Mouse (Mus musculus) thymus, adult 18-20 months (tissue): Measurements from ENCODE around the gene Igfbp2.

Experiments
- DNase-seq, 2 experiments: peaks; one replicate each; pipeline ENCODE4 v3.0.0; 2022; ENCODE audit warnings: mixed read lengths in 2 of 2

Gene Igfbp2

DNA sequence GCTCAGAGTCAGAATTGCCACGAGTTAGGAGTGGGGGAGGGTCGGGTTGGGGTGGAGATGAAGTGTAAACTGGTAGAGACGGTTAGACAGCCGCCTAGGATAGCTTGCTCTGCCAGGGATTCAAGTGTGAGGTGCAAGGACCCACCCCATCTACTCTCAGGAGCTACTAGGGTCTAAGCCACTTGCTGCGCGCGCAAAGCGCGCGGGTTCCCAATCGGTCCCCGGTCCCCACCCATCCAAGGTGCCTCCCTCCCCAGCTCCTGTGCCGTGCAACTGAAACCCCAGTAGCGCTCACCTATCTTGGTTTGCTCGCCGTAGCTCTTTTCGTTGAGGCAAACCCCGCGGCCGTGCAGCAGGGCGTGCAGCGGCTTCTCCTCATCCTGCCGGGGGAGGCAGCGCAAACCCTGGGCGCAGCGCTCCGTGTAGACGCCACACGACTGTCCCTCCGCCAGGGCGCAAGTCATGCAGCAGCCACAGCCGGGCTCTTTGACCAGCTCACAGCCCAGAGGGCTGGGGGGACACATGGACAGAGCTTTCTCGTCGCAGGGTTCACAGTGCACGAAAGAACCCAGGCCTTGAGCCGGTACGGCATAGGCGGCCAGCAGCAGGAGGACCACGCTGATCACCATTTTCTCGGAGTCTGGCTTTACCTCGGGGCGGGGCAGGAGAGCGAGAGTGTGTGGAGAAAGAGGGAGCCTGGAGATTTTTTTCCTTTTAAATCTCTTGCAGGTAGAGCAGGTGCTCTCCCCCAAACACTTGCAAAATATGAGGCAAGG, 49.4 kb downstream of the Igfbp2 start:
- DNase-seq, result no peak

DNA sequence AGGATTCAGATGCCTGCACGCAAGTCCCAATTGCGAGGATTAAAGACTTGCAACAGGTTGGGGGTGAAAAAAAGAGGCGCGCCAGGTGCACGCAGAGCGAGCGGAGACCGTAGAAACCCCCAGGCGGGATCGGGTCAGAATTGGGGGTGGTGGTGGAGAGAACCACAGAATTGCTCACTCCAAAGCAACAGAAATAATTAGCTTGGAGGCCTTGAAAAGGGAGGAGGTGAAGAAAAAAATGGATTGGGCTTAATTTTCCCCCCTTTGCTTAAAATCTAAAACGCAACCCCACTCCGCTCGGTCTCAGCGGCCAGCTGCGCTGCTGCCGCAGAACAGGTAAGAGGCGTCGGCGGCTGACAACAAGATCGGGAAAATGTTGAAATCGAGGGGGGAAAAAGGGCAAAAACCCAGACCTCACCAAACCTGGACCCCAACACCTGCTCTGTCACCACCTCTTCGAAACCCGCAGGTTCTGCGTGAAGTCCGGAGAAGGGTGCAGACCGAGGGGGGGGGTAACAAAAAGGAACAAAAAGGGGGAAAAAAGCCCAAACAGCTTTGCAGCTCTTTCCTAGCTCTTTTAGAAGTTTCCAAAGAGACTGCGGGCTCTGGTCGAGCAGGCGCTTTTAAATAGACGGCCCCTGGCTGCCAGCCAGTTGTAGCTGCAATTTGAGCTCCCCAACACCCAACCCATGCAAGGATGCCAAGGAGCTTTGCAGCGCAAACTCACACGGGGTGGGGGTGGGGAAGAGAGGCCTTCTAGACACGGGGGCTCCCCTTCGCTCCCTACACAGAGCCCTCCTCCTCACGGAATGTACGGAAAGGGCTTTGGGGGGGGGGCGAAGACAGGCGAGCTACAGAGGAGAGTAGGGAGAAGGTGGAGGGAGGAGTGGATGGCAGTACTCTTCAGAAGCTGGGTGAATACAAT, 50.2 kb downstream of the Igfbp2 start, which contains the start of gene Igfbp5:
Igfbp5 (minus strand) TSS at position 598 of the 925 bp plus-strand sequence.
- no peak for DNase-seq

DNA sequence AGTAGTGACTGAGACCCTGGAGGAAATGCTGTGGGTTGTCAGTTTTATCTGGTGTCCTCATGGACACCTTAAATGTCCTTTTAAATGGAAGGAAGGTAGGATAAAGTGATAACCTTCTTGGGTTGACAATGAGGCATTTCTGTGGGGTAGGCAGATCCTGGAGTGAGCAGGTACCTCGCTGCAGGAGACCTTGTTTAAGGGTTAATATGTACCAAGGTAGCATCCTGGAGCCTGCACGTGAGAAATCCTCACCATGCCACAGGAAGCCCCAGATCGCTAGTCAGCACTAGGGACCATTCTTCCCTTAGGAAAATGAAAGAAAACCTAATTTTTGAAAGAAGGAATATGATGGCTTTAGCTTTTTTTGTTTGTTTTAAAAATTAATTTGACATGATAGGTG, 51.4 kb downstream of the Igfbp2 start:
- DNase-seq, result no peak

DNA sequence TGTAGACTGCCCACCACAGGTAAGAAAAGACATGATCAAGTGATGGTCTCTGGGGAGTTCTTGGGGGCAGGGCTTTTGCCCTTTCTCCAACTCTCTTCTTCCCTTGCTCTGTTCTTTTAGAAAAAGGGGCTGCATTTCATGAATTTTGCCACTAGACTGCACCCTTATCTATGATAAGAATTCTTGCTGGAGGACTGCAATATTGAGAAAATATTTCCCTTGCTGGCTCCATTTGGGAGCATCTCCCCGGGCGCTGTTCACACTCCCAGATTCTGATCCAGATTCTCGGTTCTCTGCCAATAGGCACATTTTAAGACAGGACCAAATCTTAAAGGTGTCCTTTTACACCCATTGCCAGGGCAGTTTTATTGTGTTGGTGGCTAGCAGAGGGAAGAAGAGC, 51.8 kb downstream of the Igfbp2 start:
- DNase-seq, result no peak

DNA sequence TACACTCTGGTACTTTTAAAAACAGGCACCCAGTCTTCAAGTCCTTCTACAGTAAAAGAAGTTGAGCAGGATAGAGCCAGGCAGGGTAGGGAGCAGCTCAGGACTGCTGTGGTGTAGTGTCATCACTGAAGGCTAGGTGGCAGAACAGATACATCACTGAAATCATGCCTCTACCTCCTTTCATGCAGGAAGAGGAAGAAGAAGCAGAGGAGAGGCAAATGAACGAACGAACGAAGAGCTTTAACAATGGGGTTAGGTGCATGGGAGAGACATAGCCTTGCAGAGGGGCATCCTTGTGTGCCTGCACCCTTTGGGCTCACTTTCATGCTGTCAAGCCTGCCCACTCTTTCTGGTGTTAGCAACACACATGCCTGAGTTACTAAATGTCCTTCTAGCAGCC, 53.6 kb downstream of the Igfbp2 start:
- DNase-seq, result no peak

DNA sequence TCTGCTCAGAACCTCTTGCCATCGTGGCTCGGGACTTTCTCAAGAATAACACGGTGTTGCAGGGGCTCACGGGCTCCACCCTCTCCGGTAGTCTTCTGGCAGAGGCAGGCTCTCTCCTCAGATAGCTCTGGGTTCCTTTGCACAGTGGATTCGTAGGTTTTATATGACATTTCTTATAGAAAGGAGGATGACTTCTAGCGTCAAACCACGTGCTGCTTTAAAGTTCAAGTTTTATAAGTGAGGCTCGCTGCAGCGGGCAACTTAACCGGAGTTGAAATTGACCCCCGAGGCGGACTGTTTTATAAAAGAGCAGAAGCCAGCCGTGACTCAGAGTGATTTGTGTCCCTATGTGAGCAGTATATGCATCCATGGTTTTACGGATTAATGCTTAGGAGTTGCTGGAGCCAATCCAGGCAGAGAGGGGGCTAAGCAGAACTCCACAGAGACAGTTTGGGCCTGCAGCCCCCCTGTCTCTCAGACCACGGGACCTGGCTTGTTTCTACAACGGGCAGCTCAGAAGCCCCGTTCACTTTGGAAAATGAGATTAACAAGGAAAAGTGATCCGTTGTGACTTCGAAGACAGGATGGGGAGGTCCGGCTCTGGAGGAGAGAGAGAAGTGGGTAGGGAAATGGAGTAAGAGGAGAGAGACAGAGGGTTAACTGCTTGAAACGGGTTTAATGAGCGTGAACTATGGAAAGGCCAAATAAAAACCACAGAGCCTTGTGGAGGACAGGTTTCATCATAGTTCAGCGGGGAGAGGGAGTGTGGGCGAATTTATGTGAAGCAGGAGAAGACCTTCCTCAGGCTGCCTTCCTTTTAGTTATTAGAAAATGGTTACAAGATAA, 54.4 kb downstream of the Igfbp2 start:
- no peak for DNase-seq

DNA sequence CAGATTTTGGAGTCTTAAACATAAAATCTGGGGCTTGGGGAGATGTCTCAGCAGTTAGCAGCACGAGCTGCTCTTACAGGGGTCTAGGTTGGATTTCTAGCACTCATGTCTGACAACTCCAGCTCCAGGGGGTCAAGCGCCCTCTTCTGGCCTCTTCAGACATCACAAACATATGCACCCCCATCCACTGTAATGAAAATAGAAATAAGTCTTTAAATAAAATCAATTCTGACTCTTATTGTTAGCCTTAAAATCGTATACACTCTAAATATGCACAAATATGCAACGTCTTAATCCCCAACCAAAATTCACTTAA, 55.0 kb downstream of the Igfbp2 start:
- no peak for DNase-seq

DNA sequence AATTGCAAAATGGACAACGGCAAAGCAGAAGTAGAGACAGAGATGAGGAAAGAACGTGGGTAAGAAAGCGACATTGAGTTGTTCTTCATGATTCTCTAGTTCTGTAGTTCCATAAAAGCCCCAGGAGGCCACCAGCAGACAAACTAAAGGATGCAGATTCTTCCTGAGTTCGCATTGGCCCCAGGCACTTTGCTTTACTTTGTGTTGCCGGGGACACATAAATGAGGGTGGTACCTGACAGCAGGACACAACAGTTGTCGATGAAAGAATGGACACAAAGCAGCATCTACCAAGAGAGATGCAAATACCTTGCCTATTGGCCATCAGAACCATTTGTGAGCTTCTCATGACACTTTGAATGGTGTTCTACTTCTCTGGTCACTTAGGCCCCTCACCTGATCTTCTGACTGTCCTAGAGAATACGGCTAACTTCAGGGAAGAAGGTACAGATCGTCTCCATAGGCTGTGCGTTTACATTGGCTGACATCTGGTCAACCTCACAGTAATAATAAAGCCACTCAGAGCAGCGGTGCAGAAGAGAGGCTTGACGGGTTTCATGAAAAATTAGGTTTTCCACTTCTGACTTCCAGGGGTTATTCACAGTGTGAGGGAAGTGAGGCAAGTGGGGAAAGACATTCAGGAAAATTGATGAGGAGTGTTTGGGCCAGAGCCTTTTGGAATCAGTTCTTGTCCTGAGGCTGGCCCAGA, 61.0 kb downstream of the Igfbp2 start:
- no peak for DNase-seq

DNA sequence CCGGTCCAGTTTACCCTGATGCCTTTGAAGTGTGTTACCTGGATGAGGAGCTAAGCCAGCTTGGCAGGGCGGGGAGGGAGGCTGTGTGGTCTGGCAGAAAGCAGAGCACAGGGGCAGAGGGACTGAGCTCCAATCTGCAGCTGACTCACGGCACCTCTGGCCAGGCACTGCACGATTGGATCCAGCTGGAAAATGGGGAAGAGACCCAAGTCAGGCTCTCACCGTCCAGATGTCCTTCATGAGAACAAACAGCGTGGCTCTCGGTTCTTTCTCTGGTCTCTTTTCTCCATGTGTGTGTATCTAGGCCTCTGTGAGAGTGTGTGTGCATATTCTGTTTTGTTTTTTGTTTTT, 61.5 kb downstream of the Igfbp2 start:
- DNase-seq, result no peak

DNA sequence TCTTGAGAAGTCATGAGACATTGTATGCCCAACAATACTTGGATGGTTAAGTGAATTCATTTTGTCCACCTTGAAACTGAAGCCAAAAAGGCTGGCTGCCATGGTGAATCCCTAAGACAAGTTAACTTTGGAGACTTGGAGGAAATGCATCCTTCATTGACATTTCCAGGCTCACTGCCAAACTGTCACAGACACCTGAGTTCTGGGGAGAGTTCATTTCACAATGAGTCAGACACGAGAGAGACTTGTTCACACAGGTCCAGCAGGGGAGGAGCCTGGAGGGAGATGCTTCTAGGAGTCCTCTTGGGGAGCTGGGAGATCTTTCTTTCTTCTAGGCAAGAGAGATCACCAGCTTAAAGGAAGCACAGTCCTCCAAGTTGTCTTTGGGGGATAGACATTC, 63.6 kb downstream of the Igfbp2 start:
- no peak for DNase-seq

DNA sequence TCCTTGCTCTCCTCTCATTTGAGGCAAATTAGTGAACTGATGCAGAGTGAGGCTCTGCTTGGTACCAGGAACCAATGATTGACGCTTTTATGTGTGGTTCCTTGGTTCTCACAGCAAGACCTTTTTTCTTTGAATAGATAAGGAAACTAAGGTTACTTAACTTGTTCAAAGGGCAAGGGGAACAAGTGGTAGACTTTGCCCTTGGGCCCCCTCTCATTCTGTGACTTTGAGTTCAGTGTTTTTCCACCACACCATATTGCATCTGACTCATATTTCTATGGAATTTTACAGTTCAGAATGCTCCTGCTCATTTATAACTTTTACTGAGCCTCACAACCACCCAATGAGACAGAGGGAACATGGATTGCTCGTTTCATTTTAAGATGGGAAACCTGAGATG, 71.5 kb downstream of the Igfbp2 start:
- DNase-seq, result no peak
